Mouse (Mus musculus) embryo, embryonic 11.5 days (tissue): Measurements from ENCODE around the gene Extl2.
A peak's percentile ranks its signal among the peaks of the same experiment; 100 is the strongest.

ENCODE experiments used
- DNase-seq: peaks from one replicate; pipeline ENCODE4 v3.0.0-alpha.2; 2012; ENCODE audit warnings: low read depth, low spot score

Extl2 gene

DNA sequence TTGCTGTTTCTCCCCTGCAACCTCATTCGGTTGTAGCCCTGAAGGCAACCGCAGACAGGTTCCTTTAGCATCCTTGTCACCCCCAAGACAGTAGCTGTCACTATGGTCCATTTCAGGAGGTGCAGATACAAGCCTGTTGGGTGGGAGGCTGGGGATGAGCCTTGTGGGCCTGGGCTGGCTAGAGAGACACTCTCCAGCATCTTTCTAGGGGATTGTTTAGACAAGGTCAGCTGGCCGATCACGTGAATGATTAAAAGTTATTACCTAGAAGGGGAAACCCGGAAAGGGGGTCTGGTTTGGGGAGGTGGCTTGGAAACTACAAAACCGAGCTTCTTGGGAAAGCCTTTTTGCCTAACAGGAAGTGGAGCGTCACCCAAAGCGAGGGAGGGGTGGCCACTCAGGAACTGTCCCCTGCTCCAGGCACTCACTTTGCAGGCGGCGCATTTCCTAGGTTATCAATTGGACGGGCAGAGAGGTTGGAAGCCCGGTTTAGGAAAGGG lies 729 bp downstream of the Extl2 start:
- peak; percentile 46 for DNase-seq

- no peak for DNase-seq
These were observed 2.5 kb downstream of the Extl2 start for GRCm38 (mm10) chr3:116009622-116010344.

DNA sequence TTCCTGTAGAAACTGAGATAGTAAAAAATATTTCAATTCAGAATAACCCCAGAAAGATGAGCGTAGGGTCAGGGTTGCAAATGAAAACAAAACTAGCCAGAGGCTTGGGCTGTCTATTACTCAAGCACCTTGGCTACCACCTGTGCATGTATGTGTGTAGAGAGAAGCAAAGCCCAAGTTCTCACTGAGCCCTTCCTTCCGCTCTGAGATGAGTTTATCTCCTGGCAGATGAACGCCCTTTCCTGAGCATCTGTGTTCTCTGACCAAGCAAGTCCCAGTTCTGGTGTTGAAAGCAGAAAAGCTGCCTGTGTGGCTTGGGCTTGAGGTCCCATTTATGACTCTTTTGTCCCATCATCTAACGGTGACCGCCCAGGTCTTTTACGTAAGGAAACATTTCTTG lies 7.6 kb downstream of the Extl2 start:
- DNase-seq: no peak

DNA sequence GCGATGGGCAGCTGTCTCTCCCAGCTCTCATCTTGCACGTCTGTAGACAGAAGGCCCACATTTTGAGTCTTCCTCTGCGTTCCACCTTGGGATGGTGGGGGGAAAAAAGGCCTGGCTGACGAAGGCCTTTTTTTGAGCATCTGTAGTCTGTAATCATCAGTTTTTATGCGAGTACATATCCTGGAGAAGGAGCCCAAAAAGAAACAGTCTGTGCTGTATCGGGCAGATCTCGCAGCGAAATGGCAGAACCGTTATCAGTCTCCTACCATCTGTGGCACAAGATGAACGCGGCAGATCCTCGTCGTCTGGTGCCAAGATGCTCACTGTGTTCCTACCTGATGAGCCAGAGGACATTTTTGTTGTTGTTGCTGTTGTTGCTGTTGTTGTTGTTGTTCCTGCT lies 8.9 kb downstream of the Extl2 start:
- no peak for DNase-seq

DNA sequence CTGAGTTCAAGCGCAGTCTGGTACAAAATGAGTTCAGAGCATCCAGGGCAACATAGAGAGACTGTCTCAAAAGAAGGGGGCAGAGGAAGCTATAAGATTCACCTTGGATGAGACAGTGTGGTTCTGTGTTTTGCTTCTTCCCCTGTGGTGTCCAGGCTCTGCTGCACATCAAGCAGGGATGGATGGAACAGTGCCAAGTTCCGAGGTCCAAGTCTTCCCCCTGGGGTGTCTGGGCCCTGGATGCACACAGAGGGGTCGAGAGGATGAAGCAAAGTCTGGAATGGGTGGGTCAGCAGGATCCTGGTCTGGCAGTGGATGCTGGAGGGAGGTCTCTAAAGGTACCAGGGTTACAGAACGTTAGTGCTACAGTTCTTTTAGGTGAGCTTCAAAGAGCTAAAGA lies 11.3 kb downstream of the Extl2 start:
- no peak for DNase-seq

DNA sequence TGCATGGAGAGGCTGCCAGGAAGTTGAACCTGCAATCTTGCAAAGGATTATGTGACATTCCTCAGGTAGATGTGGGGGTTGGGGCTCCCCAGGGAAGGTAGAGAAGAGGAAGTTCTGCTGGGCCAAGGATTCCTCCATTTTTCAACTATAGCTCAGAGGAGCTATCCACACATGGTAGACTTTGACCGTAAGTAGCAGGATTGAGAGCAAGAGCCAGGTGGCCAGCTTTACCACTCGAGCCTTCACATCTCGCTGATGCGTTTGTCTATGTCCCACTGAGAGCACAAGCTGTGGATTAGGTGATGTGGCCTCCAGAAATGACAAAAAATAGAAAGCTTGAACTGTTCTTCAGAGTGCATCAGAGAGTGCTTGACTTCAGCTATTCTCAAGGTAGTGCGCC lies 11.9 kb downstream of the Extl2 start:
- DNase-seq: no peak

DNA sequence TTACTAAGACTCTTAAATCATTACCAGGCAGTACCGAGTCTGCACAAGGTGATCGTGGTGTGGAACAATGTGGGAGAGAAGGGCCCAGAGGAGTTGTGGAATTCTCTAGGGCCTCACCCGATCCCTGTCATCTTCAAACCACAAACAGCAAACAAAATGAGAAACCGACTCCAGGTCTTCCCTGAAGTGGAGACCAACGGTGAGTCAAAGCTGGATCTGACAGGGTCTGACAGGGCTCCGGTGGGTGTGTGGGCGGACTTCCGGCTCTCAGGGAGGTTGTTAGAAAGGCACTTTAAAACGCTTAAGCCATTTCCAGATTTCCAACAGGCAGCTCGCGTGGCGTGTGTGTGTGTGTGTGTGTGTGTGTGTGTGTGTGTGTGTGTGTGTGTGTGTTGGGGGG lies 17.0 kb downstream of the Extl2 start:
- no peak for DNase-seq

GRCm38 (mm10) chr3:116024669-116025068 lies 17.4 kb downstream of the Extl2 start:
- no peak for DNase-seq

- DNase-seq: no peak
These were observed 18.4 kb downstream of the Extl2 start for GRCm38 (mm10) chr3:116025701-116026100.

GRCm38 (mm10) chr3:116026996-116027395 lies 19.7 kb downstream of the Extl2 start:
- no peak for DNase-seq

- no peak for DNase-seq
These were observed 23.0 kb downstream of the Extl2 start for GRCm38 (mm10) chr3:116030152-116030788.

DNA sequence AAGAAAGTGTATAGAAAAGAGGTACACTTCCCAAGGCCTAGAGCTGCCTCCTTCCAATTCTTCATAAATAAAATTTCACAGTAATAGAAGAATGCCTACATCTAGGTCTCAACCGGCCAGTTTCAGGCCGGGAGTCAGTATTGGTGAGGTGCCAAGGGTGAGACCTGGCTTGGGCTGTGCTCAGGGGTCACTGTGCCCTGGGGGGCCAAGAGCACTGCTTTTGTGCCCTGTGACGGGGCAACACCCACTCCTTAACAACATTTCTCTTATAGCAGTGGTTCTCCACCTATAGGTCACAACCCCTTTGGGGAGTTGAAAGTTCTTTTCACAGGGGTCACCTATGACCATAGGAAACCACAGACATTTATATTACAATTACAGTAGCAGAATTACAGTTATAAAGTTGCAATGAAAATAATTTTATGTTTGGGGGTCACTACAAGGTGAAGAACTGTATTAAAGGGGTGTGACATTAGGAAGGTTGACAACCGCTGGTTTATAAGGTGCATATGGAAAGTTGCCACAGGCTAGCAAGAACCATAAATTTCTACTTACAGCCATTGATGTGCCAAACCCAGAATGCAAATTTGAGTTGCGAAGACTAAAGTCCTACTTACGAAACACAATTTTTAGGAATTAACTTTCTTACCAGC lies 26.1 kb downstream of the Extl2 start:
- no peak for DNase-seq

GRCm38 (mm10) chr3:116033871-116034222 lies 26.6 kb downstream of the Extl2 start:
- peak; percentile 51 for DNase-seq

DNA sequence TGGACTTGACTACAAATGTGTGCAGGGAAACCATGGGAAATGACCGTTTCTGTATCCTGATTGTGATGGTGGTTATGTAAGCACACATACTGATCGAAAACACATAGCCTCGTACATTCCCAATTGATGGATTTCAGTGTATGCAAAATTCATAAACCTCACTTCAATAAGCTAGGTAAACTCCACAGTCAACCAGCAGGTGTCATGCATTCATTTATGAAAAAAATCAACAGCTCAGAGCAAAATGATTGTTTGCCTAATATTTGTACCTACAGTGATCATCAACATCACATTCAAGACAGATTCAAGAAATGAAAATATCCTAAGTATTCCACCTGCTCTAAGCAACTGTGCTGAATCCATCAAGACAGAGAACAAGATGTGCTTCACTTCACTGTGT lies 33.5 kb downstream of the Extl2 start:
- no peak for DNase-seq

GRCm38 (mm10) chr3:116046000-116046399 lies 38.7 kb downstream of the Extl2 start:
- no peak for DNase-seq

GRCm38 (mm10) chr3:116047034-116047433 lies 39.8 kb downstream of the Extl2 start:
- no peak for DNase-seq

GRCm38 (mm10) chr3:116057078-116057477 lies 49.8 kb downstream of the Extl2 start:
- no peak for DNase-seq

DNA sequence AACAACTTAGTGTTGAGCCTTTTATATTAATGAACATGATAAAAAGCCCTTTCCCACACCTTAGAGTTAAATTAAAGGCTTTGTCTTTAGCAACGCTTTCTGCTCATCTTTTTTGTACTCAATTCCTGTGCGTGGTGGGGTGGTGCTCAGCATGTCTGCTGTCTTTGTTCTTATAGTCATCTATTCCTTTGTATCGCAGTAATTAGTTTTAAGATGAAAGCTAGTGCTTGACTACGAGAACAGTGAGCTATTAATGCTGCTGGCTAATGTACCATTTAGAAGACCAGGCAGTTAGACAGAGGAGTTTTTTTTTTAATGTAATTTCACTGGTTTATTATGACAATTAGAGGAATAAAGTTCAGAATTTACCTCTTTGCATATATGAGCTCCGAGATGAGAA lies 53.1 kb downstream of the Extl2 start:
- no peak for DNase-seq

DNA sequence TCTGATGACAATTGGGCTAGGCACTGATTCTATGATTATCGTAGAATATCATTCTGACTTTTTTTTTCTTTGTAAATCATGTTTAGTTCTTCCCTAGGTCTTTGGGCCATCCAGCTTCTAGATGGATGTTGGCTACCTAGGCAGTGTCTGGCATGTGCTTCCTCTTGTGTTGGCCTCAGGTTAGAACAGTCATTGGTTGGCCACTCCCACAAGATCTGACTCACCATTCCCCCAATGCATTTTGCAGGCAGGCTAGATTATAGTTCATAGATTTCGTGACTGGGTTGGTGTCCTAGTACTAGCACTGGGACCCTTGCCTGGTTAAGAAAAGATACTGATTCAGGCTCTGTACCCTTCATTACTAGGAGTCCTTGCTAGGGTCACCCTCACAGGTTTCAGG lies 54.9 kb downstream of the Extl2 start:
- DNase-seq: no peak

DNA sequence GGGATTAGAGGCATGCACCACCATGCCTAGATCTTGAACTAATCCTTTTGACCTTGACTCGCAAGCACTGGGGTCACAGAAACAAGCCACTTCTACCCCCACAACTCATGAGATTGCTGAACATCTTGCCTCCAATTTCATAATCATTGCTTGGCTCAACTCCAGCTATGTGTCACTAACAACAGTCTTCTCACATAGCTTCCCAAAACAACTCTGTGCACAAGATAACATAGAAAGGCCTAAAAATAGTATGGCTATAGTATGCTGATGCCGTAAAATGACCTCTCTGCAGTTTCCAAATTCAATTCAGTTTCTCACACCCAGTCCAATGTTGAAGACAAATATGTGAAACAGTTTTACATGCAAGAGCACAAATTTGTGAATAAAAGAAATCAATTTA lies 65.3 kb downstream of the Extl2 start:
- DNase-seq: no peak

DNA sequence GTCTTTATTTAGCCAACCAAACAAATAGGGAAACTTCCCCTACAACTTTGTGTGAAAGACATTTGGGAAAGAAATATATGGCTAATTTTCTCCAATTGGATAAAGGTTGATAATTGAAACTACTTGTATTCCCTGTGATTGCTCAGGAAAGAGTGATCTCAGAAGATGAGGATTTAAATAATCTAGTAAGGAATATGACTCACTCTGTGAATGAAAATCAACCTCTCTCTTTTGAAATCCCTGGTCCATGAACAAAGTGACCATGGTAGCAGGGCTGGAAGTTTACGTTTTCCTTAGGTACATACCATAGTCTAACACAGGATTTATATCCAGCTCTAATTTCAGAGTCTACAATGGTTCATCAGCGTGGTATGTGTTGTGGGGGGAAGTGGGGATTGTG lies 69.5 kb downstream of the Extl2 start:
- no peak for DNase-seq

- DNase-seq: no peak
These were observed 71.2 kb downstream of the Extl2 start for GRCm38 (mm10) chr3:116078490-116078889.
